Mouse (Mus musculus): ENCODE data around the gene Ambra1.

- no peak for TF ChIP-seq CTCF (IDR thresholded peaks at IDR 0.05; ENCODE audit: control insufficient read depth, insufficient read depth, insufficient replicate concordance, low read depth, low read length)
- no peak for TF ChIP-seq POLR2A (IDR thresholded peaks at IDR 0.05; ENCODE audit: control insufficient read depth, low read depth, low read length)
These were observed 46.0 kb upstream of the Ambra1 start for GRCm38 (mm10) chr2:91683919-91684318.
